Mouse (Mus musculus) midbrain, embryonic 12.5 days (tissue): ENCODE data around the gene Cdyl. TPM values are rescaled to one million over a fixed set of nuclear protein-coding genes. Genes with fewer than 3 reads are reported as not detected.

Experiments
- ATAC-seq: fragments of 200-750 bp; cut with Nextera tagmentation; 2 replicates; pipeline ENCODE4 v1.8.0; 2017; ENCODE audit warnings: low read depth, moderate TSS enrichment, moderate library complexity; ENCODE audit not compliant: low FRiP score
- H3K27ac ChIP-seq: fragments of 300-500 bp; sonication (generic); replicated peaks from 2 replicates; pipeline ENCODE4 v1.5.1; 2016; ENCODE audit warnings: mild to moderate bottlenecking
- H3K27me3 ChIP-seq: fragments of 300-500 bp; sonication (generic); 2 replicates; pipeline ENCODE4 v1.6.1; 2016; ENCODE audit warnings: mild to moderate bottlenecking
- H3K36me3 ChIP-seq: fragments of 300-500 bp; sonication (generic); 2 replicates; pipeline ENCODE4 v1.6.1; 2016
- H3K4me1 ChIP-seq: fragments of 300-500 bp; sonication (generic); 2 replicates; pipeline ENCODE4 v1.6.1; 2016
- H3K4me2 ChIP-seq: fragments of 300-500 bp; sonication (generic); replicated peaks from 2 replicates; pipeline ENCODE4 v1.6.1; 2016; ENCODE audit warnings: mild to moderate bottlenecking, moderate library complexity
- H3K4me3 ChIP-seq: fragments of 300-500 bp; sonication (generic); 2 replicates; pipeline ENCODE4 v1.5.1; 2016; ENCODE audit warnings: mild to moderate bottlenecking
- H3K9ac ChIP-seq: fragments of 300-500 bp; sonication (generic); replicated peaks from 2 replicates; pipeline ENCODE4 v1.6.1; 2016; ENCODE audit warnings: mild to moderate bottlenecking, moderate library complexity
- H3K9me3 ChIP-seq: fragments of 300-500 bp; sonication (generic); 2 replicates; pipeline ENCODE4 v1.6.1; 2016; ENCODE audit warnings: mild to moderate bottlenecking
- WGBS: fragments of 180-500 bp; shearing (Covaris S2); methylation state at CpG from one replicate; pipeline ENCODE4 v1.1.7; 2016; 5-methylcytosine and 5-hydroxymethylcytosine counted together
- polyA plus RNA-seq: library from polyadenylated mRNA; unstranded; fragments of >200 nt; fragmentation: Nextera tagmentation; extraction: Ambion mirVana; gene quantifications from 2 replicates; pipeline ENCODE4 v1.2.1, GENCODE M21; 2016

Cdyl gene
- polyA plus RNA-seq, 1 experiment from 2014 or later, result 12.5 TPM

DNA sequence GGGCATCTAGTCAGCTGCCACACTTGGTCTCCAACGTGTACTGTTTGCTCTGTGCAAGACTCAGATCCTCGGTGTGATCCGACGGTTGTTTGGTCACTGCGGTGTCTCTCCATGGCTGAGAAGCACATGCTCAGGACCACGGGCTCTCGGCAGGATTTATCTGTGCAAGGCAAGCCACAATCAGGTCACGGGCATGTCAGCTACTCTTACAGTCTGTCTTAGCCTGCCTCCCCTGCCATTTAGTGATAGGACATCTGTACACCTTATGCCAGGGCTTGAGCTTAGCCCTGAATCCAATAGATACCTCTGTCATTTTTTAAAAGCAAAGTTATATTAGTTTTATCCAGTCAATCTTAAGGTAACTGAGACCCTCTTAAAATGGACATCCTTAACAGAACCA lies 211.0 kb downstream of the Cdyl start:
- 92% methylated on average over 8 of the region's 8 CpGs for WGBS
- Histone ChIP-seq H3K9ac (no peak overlapping the region), H3K4me3 (no peak overlapping the region), H3K36me3 (peaks cover 15% of the 10 kb centered on the region; the same call in 1 of the 2 replicates), H3K4me1 (no peaks in the 10 kb centered on the region), H3K27ac (no peak overlapping the region), H3K27me3 (no peaks in the 10 kb centered on the region), H3K9me3 (no peaks in the 10 kb centered on the region), H3K4me2 (no peak overlapping the region)
- no peak for ATAC-seq

DNA sequence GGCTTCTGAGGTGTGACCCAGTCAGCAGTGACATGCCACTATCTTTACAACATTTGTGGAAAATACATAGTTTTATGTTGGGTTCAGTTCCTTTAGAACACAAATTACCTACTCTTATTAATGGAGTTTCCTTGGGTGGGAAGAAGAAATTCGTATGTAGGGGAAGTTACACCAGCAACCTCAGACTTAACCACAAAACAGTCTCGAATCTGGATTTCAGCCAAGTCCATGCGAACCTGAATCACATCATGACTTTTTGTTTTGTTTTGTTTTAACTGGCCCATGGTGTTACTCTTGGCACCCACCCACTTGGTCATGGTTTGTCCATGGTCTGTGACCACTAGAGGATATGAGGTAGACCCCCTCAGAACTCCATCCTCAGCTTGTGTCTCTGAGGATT lies 211.5 kb downstream of the Cdyl start:
- H3K4me1 ChIP-seq, result no peaks in the 10 kb centered on the region
- H3K4me2 ChIP-seq, result no peak overlapping the region
- no peaks in the 10 kb centered on the region for H3K27me3 ChIP-seq
- H3K9ac ChIP-seq, result no peak overlapping the region
- H3K36me3 ChIP-seq, result peaks cover 15% of the 10 kb centered on the region; the same call in 1 of the 2 replicates
- ATAC-seq, result no peak
- no peak overlapping the region for H3K4me3 ChIP-seq
- WGBS, result 88% methylated on average over 3 of the region's 3 CpGs
- H3K9me3 ChIP-seq, result no peaks in the 10 kb centered on the region
- no peak overlapping the region for H3K27ac ChIP-seq

DNA sequence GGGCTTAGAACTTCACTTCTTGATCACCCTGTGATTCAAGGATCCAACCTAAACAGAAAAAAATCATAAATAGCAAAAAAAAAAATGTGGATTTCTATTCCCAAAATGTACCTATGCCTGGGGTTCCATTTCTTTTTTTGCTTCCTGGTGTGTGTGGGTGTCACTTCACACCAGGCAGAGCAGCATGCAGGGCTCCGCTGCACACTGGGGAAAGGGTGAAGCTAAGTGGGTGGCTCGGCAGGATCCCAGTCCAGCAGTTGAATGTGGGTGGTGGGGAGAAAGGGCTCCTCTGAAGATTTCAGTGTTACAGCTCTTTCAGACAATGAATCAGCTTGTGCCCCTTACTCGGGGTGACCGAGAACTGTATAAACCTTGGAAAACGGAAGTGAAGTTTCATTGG lies 215.8 kb downstream of the Cdyl start:
- Histone ChIP-seq H3K9me3 (no peaks in the 10 kb centered on the region), H3K4me3 (no peak overlapping the region), H3K36me3 (peaks cover 10% of the 10 kb centered on the region; the same call in 1 of the 2 replicates), H3K27me3 (no peaks in the 10 kb centered on the region), H3K27ac (no peak overlapping the region), H3K4me1 (no peaks in the 10 kb centered on the region), H3K4me2 (no peak overlapping the region), H3K9ac (no peak overlapping the region)
- WGBS, result 91% methylated on average over 5 of the region's 5 CpGs
- ATAC-seq, result no peak

DNA sequence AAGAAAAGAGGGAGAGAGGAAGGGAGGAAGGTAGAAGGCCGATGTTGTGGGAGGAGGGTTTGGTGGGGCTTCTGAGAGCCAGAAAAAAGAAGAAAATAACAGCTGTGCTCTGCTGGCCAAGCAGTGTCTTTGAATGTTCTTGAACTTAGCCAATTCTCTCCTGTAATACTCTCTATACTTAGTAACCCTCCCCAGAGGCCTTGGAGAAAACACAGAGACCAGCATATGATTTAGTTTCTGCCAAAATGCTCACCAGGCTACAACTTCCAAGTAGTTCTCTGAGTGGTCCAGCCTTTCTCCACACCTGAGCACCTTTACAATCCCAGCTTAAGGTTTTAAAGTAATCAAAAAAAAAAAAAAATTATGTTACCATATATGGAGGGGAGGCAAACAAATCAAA lies 218.6 kb downstream of the Cdyl start:
- no peak overlapping the region for H3K27ac ChIP-seq

DNA sequence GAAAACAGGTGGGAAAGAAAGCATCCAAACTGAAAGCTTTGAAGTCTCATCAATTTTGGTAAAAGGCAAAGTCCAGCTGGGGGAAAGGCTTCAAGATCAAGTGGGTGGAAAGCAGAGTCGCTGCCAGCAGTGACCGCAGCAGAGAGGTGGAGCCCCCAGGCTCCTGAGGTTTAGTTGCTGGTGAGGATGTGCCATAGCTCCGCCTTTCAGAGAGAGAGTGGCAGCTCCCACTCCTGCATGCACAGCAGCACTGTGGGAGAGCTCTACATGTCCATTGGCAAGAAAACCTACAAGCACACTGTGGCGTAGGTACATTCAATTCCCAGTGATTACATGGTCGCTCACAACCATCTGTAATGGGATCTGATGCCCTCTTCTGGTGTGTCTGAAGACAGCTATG lies 219.4 kb downstream of the Cdyl start:
- no peaks in the 10 kb centered on the region for H3K4me1 ChIP-seq
- no peak overlapping the region for H3K27ac ChIP-seq
- H3K9ac ChIP-seq, result no peak overlapping the region
- H3K4me3 ChIP-seq, result no peak overlapping the region
- H3K27me3 ChIP-seq, result no peaks in the 10 kb centered on the region
- WGBS, result 62% methylated on average over 5 of the region's 5 CpGs
- ATAC-seq, result no peak
- H3K36me3 ChIP-seq, result 0 out of 2 replicates have a peak, but pooled peaks cover 4% of the 10 kb centered on the region
- H3K4me2 ChIP-seq, result no peak overlapping the region
- H3K9me3 ChIP-seq, result no peaks in the 10 kb centered on the region

More for the DNA sequence above, 218.6 kb downstream of the Cdyl start:
- no peak overlapping the region for H3K4me3 ChIP-seq
- whole genome bisulfite sequencing, result 81% methylated on average over 1 of the region's 1 CpGs
- 0 out of 2 replicates have a peak, but pooled peaks cover 4% of the 10 kb centered on the region for H3K36me3 ChIP-seq
- no peak for ATAC-seq
- no peaks in the 10 kb centered on the region for H3K9me3 ChIP-seq
- H3K27me3 ChIP-seq, result no peaks in the 10 kb centered on the region
- H3K4me2 ChIP-seq, result no peak overlapping the region
- H3K4me1 ChIP-seq, result no peaks in the 10 kb centered on the region
- H3K9ac ChIP-seq, result no peak overlapping the region

DNA sequence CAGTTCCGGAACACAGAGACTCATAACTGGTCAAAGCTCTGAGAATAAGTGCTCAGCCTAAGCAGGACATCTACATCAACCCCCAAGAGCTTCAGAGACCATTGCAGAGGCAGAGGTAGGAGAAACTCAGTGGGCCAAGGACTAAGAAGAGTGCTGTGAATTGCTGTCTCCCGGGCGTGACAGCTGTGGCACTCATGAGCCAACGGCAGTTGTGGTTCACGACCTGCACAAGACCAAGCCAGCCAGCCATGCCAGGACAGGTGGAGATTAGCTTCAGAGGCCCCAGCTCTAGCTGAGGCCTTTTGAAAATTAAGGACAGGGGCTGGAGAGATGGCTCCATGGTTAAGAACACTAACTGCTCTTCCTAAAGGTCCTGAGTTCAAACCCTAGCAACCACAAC lies 219.9 kb downstream of the Cdyl start:
- no peak for ATAC-seq
- no peak overlapping the region for H3K4me2 ChIP-seq
- no peaks in the 10 kb centered on the region for H3K9me3 ChIP-seq
- H3K9ac ChIP-seq, result no peak overlapping the region
- H3K4me1 ChIP-seq, result no peaks in the 10 kb centered on the region
- no peaks in the 10 kb centered on the region for H3K27me3 ChIP-seq
- H3K4me3 ChIP-seq, result no peak overlapping the region
- 0 out of 2 replicates have a peak, but pooled peaks cover under 1% of the 10 kb centered on the region for H3K36me3 ChIP-seq
- no peak overlapping the region for H3K27ac ChIP-seq
- WGBS, result 82% methylated on average over 5 of the region's 5 CpGs

DNA sequence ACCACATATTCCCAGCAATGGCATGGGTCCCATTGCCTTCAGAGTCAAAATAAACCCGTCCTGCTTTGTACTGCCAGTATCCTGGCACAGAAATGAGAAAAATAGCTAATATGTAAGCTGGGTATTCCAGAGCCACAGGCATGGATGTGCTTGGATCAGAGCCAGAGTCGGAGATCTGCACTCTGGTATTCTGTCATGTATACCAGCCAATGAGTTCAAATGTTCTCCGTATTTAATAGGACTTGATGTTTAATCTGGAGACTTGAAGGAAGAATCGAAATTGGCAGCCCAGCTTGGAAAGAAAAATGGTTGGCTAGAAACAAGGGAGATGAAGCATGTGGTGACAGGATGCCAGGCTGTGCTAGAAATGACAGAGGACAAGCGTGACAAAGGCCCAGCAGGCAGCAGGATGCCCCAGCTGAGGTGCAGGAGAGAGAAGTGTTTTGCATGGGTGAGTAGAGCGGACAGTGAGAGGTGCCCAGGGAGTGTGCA lies 221.0 kb downstream of the Cdyl start:
- no peak overlapping the region for H3K9ac ChIP-seq
- no peak overlapping the region for H3K27ac ChIP-seq
- 72% methylated on average over 6 of the region's 6 CpGs for WGBS
- ATAC-seq, result no peak
- no peaks in the 10 kb centered on the region for H3K9me3 ChIP-seq
- H3K4me2 ChIP-seq, result no peak overlapping the region
- H3K27me3 ChIP-seq, result no peaks in the 10 kb centered on the region
- H3K4me3 ChIP-seq, result no peak overlapping the region
- no peaks in the 10 kb centered on the region for H3K36me3 ChIP-seq
- H3K4me1 ChIP-seq, result no peaks in the 10 kb centered on the region

DNA sequence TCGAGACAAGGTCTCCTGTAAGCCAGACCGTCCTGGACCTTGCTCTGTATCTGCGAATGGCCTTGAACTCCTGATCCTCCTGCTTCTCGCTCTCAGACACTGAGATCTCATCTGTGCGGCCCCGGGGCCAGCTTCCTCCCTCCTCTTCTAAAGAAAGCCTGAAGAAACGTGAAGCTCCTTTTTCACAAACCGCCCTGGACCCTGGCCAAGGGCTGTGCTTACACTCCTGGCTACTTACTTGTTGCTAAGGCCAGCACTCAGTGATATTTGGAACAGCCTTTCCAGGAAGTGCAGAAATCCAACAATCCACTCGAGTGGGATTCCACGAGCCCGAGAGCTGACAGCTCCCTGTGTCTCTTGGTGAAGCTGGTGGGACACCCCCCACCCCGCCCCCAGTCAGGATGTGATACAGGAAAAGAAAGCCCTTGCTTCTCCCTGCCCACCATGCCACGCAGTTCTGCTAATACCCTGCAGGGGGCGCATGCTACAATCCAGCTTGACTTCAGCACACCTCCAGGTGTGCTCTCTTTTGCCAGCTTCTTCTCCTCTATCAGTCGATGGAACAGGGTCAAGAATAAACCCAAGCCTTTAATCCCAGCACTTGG lies 226.6 kb downstream of the Cdyl start:
- WGBS, result 42% methylated on average over 15 of the region's 15 CpGs
- H3K9me3 ChIP-seq, result peaks cover 4% of the 10 kb centered on the region; the same call in 1 of the 2 replicates
- no peak for ATAC-seq
- H3K9ac ChIP-seq, result no peak overlapping the region
- 0 out of 2 replicates have a peak, but pooled peaks cover 4% of the 10 kb centered on the region for H3K4me1 ChIP-seq
- H3K36me3 ChIP-seq, result no peaks in the 10 kb centered on the region
- H3K4me2 ChIP-seq, result no peak overlapping the region
- no peaks in the 10 kb centered on the region for H3K27me3 ChIP-seq
- no peak overlapping the region for H3K27ac ChIP-seq
- no peak overlapping the region for H3K4me3 ChIP-seq

DNA sequence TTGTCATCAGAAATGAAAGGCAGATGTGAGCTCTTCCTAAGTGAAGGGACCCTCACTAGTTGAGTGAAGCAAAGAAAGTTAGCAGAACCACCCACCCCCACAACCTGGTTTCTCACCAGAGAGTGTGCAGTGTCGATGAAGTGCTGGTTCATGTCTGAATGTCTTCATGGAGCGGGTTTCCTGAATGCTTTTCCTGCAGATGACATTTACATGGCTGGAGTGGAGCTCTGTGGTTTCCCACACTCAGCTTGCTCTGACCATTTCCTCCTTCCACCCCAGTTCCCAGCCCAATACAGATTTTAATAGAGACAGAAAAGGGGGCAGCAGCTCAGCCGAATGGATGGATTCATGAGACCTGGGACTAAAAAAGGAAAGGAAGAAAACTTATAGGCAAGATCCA lies 233.2 kb downstream of the Cdyl start:
- Histone ChIP-seq H3K27ac (no peak overlapping the region), H3K9ac (no peak overlapping the region), H3K4me2 (no peak overlapping the region), H3K27me3 (no peaks in the 10 kb centered on the region), H3K36me3 (peaks cover 11% of the 10 kb centered on the region), H3K4me3 (no peak overlapping the region), H3K9me3 (peaks cover 8% of the 10 kb centered on the region), H3K4me1 (no peaks in the 10 kb centered on the region)
- ATAC-seq, result no peak
- WGBS, result 85% methylated on average over 3 of the region's 3 CpGs

DNA sequence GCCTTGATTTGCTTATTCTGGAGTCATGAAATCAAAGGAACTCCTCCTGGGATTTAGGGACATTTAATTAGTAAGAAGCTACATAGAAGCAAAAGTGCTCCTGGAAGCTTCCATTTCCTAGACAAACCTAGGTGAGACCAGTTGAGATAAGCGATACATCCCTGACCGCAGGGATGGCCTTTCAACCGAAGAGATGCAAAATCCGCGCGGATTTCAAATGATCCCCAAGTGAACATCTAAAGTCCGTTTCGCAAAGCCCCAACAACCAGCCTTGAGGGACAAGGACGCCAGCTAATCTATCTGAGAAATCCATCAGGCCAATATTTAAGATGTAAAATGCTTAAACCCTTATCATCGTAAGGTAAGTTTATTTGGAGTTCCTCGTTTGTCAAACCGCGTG lies 245.7 kb downstream of the Cdyl start:
- Histone ChIP-seq H3K9ac (peak overlapping the region; percentile 49), H3K4me1 (0 out of 2 replicates have a peak, but pooled peaks cover 2% of the 10 kb centered on the region), H3K4me2 (peak overlapping the region; percentile 68), H3K27ac (no peak overlapping the region), H3K4me3 (peak overlapping the region; percentile 61), H3K36me3 (no peaks in the 10 kb centered on the region), H3K27me3 (no peaks in the 10 kb centered on the region), H3K9me3 (no peaks in the 10 kb centered on the region)
- no peak for ATAC-seq
- under 1% methylated on average over 13 of the region's 13 CpGs for WGBS

DNA sequence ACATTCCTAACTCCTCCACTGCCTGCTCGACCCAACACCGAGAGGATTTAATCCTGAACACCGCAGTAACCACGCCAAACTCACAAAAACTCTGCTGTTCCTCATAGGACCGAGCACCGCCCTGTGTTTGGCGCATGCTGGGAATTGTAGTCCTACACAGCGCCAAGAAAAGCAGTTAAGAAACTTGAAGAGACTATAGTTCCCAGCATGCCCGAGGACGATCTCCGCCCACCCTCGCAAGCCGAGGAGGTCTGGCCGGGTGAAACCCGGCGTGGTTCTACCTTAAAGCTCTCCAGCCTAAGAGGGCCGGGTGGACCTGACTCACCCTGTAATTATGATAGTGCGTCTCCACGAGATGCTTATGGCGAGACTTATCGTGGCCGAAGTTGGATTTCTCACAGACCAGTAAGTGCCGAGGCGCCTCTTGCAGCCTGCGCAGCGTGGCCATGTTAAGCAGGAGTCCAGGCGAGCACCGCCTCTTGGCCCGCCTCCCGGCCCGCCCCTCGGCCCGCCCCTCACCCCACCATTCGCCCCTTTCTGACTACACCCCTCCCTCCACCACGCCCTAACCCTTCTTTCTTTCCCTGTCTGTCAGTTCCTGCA lies 246.3 kb downstream of the Cdyl start, which contains the start of gene Rpp40:
Gene Rpp40 (minus strand): TSS at position 481 of the 603 bp plus-strand sequence.
- Histone ChIP-seq H3K9ac (peak within 1 kb of the TSS; percentile 49), H3K4me3 (peak within 1 kb of the TSS; percentile 61), H3K27ac (no peak within 1 kb of the TSS), H3K36me3 (no peaks in the 10 kb centered on the region), H3K27me3 (no peaks in the 10 kb centered on the region), H3K4me1 (0 out of 2 replicates have a peak, but pooled peaks cover 2% of the 10 kb centered on the region), H3K4me2 (peak within 1 kb of the TSS; percentile 68), H3K9me3 (no peaks in the 10 kb centered on the region)
- peak; percentile 100 for ATAC-seq
- under 1% methylated on average over 35 of the region's 35 CpGs for WGBS

DNA sequence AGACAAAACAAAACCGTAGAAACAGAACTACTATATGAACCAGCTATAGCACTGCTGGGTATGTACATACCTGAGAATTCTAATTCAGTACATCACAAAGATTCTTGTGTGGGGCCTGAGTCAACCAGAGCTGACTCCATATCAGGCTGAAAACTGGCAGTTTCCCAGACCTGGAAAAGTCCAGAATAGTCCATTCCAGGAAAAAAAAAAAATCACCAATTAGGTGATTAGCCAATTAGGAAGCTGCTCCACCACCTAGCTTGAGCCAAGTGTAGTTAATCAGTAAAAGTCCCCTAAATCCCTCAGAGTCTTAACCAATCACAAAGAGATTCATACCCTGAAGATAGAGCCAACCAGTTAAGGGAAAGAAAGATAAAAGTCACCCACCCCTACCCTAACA lies 251.8 kb downstream of the Cdyl start:
- no peaks in the 10 kb centered on the region for H3K4me1 ChIP-seq
- no peak for ATAC-seq
- no peaks in the 10 kb centered on the region for H3K36me3 ChIP-seq
- H3K9ac ChIP-seq, result no peak overlapping the region
- H3K4me2 ChIP-seq, result no peak overlapping the region
- no peak overlapping the region for H3K4me3 ChIP-seq
- H3K27ac ChIP-seq, result no peak overlapping the region
- 90% methylated on average over 1 of the region's 1 CpGs for WGBS
- H3K9me3 ChIP-seq, result no peaks in the 10 kb centered on the region
- H3K27me3 ChIP-seq, result no peaks in the 10 kb centered on the region
